Mouse (Mus musculus): ENCODE results near the gene Gm49405. TPM values are rescaled to one million over a fixed set of nuclear protein-coding genes. Genes with fewer than 3 reads are reported as not detected.
A peak's percentile ranks its signal among the peaks of the same experiment; 100 is the strongest.
"Not testable (repeated sequence)": the region's sequence is repeated elsewhere in the genome, so short reads cannot be mapped to it uniquely, and the experiment has no call there.

Gm49405 gene
- total RNA-seq, 1 experiment, result 1.9 TPM

GRCm38 (mm10) chr19:4036327-4037045 lies 36.1 kb downstream of the Gm49405 start:
- TF ChIP-seq CHD2 (IDR thresholded peaks at IDR 0.05; ENCODE audit: low read depth, low read length), result no peak
- no peak for TF ChIP-seq ZC3H11A (IDR thresholded peaks at IDR 0.05; ENCODE audit: borderline replicate concordance, low read depth, low read length)
- no peak for TF ChIP-seq ZNF384 (IDR thresholded peaks at IDR 0.05; ENCODE audit: low read depth, low read length)
- no peak for TF ChIP-seq MAFK (IDR thresholded peaks at IDR 0.05; ENCODE audit: insufficient read depth, low read depth, low read length)
- TF ChIP-seq HCFC1 (IDR thresholded peaks at IDR 0.05; ENCODE audit: borderline replicate concordance, insufficient read depth, low read length), result no peak

GRCm38 (mm10) chr19:4037154-4037787 lies 36.8 kb downstream of the Gm49405 start:
- H3K27ac ChIP-seq (ENCODE audit: insufficient read depth, low read depth, low read length, poor library complexity, severe bottlenecking); H3K9me3 ChIP-seq (ENCODE audit: control insufficient read depth, insufficient read depth, low read depth, low read length); in situ Hi-C loops (cut with MboI; ENCODE audit: low sequenced_read_pairs in 2 of 2, unreplicated experiment in 2 of 2); DNase-seq (ENCODE audit: low read depth, low spot score); H3K36me3 ChIP-seq (ENCODE audit: control insufficient read depth, insufficient read depth, low read length, poor library complexity, severe bottlenecking); H3K4me1 ChIP-seq (ENCODE audit: control insufficient read depth in 2 of 2, insufficient read depth in 2 of 2, low read length in 2 of 2, poor library complexity in 1 of 2): not testable (repeated sequence)
- Histone ChIP-seq H3K9ac (ENCODE audit: insufficient read depth, low read depth, low read length, poor library complexity, severe bottlenecking) (peak overlapping the region; percentile 82), H3K4me3 (ENCODE audit: insufficient read depth in 1 of 2, low read depth in 1 of 2, low read length in 2 of 2, poor library complexity in 1 of 2, severe bottlenecking in 1 of 2) (peak overlapping the region; percentile 80)

More at GRCm38 (mm10) chr19:4036327-4037045, 36.1 kb downstream of the Gm49405 start:
- no peak for DNase-seq (ENCODE audit: low read depth, low spot score)
- in situ Hi-C loops (cut with MboI; ENCODE audit: low sequenced_read_pairs in 2 of 2, unreplicated experiment in 2 of 2), result no loop called here
- H3K36me3 ChIP-seq (ENCODE audit: control insufficient read depth, insufficient read depth, low read length, poor library complexity, severe bottlenecking), result peaks cover 6% of the 10 kb centered on the region; the same call in 1 of the 2 replicates
- H3K9me3 ChIP-seq (ENCODE audit: control insufficient read depth, insufficient read depth, low read depth, low read length), result no peaks in the 10 kb centered on the region
- peaks cover 0 to 7% of the 10 kb centered on the region in 2 experiments; a peak in 2 of 4 replicates for H3K4me1 ChIP-seq (ENCODE audit: control insufficient read depth in 2 of 2, insufficient read depth in 2 of 2, low read length in 2 of 2, poor library complexity in 1 of 2)
- no peak overlapping the region for H3K4me3 ChIP-seq (ENCODE audit: insufficient read depth in 1 of 2, low read depth in 1 of 2, low read length in 2 of 2, poor library complexity in 1 of 2, severe bottlenecking in 1 of 2)
- no peak overlapping the region for H3K9ac ChIP-seq (ENCODE audit: insufficient read depth, low read depth, low read length, poor library complexity, severe bottlenecking)
- no peak overlapping the region for H3K27ac ChIP-seq (ENCODE audit: insufficient read depth, low read depth, low read length, poor library complexity, severe bottlenecking)

GRCm38 (mm10) chr19:4037788-4038232 lies 37.4 kb downstream of the Gm49405 start, which contains the start of gene Gstp1:
Gene Gstp1 (minus strand): TSS chr19:4037985.
- DNase-seq (ENCODE audit: low read depth, low spot score), result no peak
- Histone ChIP-seq H3K4me3 (ENCODE audit: insufficient read depth in 1 of 2, low read depth in 1 of 2, low read length in 2 of 2, poor library complexity in 1 of 2, severe bottlenecking in 1 of 2) (peak within 1 kb of the TSS; percentile 80), H3K9me3 (ENCODE audit: control insufficient read depth, insufficient read depth, low read depth, low read length) (no peaks in the 10 kb centered on the region), H3K9ac (ENCODE audit: insufficient read depth, low read depth, low read length, poor library complexity, severe bottlenecking) (peak within 1 kb of the TSS; percentile 82), H3K4me1 (ENCODE audit: control insufficient read depth in 2 of 2, insufficient read depth in 2 of 2, low read length in 2 of 2, poor library complexity in 1 of 2) (peaks cover 3 to 9% of the 10 kb centered on the region in 2 experiments; a peak in 3 of 4 replicates), H3K36me3 (ENCODE audit: control insufficient read depth, insufficient read depth, low read length, poor library complexity, severe bottlenecking) (peaks cover 6% of the 10 kb centered on the region; the same call in 1 of the 2 replicates), H3K27ac (ENCODE audit: insufficient read depth, low read depth, low read length, poor library complexity, severe bottlenecking) (no peak within 1 kb of the TSS; the same call in 1 of the 2 replicates)
- TF ChIP-seq CHD2 (IDR thresholded peaks at IDR 0.05; ENCODE audit: low read depth, low read length), result no peak
- no peak for TF ChIP-seq HCFC1 (IDR thresholded peaks at IDR 0.05; ENCODE audit: borderline replicate concordance, insufficient read depth, low read length)
- TF ChIP-seq MAFK (IDR thresholded peaks at IDR 0.05; ENCODE audit: insufficient read depth, low read depth, low read length), result peak; percentile 86
- no peak for TF ChIP-seq ZNF384 (IDR thresholded peaks at IDR 0.05; ENCODE audit: low read depth, low read length)
- no peak for TF ChIP-seq ZC3H11A (IDR thresholded peaks at IDR 0.05; ENCODE audit: borderline replicate concordance, low read depth, low read length)
- in situ Hi-C loops (cut with MboI; ENCODE audit: low sequenced_read_pairs in 2 of 2, unreplicated experiment in 2 of 2), result no loop called here

- H3K36me3 ChIP-seq (ENCODE audit: control insufficient read depth, insufficient read depth, low read length, poor library complexity, severe bottlenecking); in situ Hi-C loops (cut with MboI; ENCODE audit: low sequenced_read_pairs in 2 of 2, unreplicated experiment in 2 of 2); H3K4me3 ChIP-seq (ENCODE audit: insufficient read depth in 1 of 2, low read depth in 1 of 2, low read length in 2 of 2, poor library complexity in 1 of 2, severe bottlenecking in 1 of 2); H3K9ac ChIP-seq (ENCODE audit: insufficient read depth, low read depth, low read length, poor library complexity, severe bottlenecking); H3K9me3 ChIP-seq (ENCODE audit: control insufficient read depth, insufficient read depth, low read depth, low read length); H3K27ac ChIP-seq (ENCODE audit: insufficient read depth, low read depth, low read length, poor library complexity, severe bottlenecking); H3K4me1 ChIP-seq (ENCODE audit: control insufficient read depth in 2 of 2, insufficient read depth in 2 of 2, low read length in 2 of 2, poor library complexity in 1 of 2); DNase-seq (ENCODE audit: low read depth, low spot score): not testable (repeated sequence)
Observed at GRCm38 (mm10) chr19:4040941-4041340, 40.5 kb downstream of the Gm49405 start.

GRCm38 (mm10) chr19:4041500-4041899 lies 41.1 kb downstream of the Gm49405 start:
- H3K4me3 ChIP-seq (ENCODE audit: insufficient read depth in 1 of 2, low read depth in 1 of 2, low read length in 2 of 2, poor library complexity in 1 of 2, severe bottlenecking in 1 of 2), result peak overlapping the region; percentile 60 to 70
- in situ Hi-C loops (cut with MboI; ENCODE audit: low sequenced_read_pairs in 2 of 2, unreplicated experiment in 2 of 2); DNase-seq (ENCODE audit: low read depth, low spot score); H3K36me3 ChIP-seq (ENCODE audit: control insufficient read depth, insufficient read depth, low read length, poor library complexity, severe bottlenecking); H3K9me3 ChIP-seq (ENCODE audit: control insufficient read depth, insufficient read depth, low read depth, low read length); H3K4me1 ChIP-seq (ENCODE audit: control insufficient read depth in 2 of 2, insufficient read depth in 2 of 2, low read length in 2 of 2, poor library complexity in 1 of 2); H3K27ac ChIP-seq (ENCODE audit: insufficient read depth, low read depth, low read length, poor library complexity, severe bottlenecking): not testable (repeated sequence)
- peak overlapping the region; percentile 32 for H3K9ac ChIP-seq (ENCODE audit: insufficient read depth, low read depth, low read length, poor library complexity, severe bottlenecking)

All from ES-E14 (cell line).